Mouse (Mus musculus) c-Kit-positive CD71-positive TER-119-negative erythroid progenitor cells, embryonic 14.5 days (primary cell): ENCODE data around the gene Bri3.

Experiments
- DNase-seq: peaks from one replicate; pipeline ENCODE4 v3.0.0-alpha.2; 2013; ENCODE audit warnings: low read depth

The Bri3 gene

GRCm38 (mm10) chr5:144243901-144244487, at the start of gene Bri3:
Gene Bri3, plus strand, starts transcription at chr5:144244437.
- DNase-seq = no peak

- no peak for DNase-seq
Measured at GRCm38 (mm10) chr5:144195567-144195966, 48.7 kb upstream of the Bri3 start.

DNA sequence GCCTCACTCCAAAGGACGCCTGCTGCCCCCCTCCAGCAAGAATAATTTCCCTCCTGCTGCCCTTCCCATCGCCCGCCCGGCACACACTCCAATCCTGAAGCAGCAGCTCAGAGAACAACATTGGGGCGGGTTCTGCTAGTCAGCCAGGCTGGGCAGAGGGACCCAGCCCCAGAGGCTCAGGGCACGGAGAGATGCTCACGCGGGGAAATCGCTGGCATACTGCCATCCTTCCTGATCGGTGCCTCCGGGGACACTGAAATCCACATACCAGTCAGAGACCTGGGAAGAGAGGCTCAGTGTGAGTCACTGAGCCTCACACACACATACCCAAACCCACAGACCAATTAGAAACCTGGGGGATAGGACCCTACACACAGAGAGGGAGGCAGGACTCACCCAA, 43.6 kb upstream of the Bri3 start:
- DNase-seq = no peak

- DNase-seq = no peak
Measured at GRCm38 (mm10) chr5:144202430-144202829, 41.8 kb upstream of the Bri3 start.

DNA sequence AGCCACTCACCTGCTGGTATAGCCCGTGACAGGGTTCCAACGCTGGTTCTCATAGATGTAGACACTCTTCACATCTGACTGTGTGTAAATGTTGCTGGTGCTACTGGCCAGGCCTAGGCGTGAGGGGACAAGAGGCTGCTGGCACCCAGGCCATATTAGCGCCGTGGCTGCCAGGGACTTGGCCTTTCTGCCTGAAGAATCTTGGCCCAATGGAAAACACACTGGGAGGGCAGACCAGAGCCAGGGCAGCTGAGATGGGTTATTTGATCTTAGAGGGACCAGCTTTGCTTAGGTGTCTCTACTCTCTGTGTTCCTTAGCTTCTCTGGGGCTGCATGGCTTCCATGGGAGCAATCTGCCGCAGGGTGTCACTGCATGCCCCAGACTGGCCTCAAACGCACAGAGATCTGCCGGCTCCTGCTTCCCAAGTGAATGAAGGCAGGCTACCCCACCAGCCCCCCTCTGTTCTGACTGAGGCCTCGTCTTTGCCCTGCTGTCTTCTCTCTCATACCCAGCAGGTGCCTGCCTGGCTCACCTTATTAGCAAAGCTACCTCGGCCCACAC, 40.8 kb upstream of the Bri3 start:
- no peak for DNase-seq

DNA sequence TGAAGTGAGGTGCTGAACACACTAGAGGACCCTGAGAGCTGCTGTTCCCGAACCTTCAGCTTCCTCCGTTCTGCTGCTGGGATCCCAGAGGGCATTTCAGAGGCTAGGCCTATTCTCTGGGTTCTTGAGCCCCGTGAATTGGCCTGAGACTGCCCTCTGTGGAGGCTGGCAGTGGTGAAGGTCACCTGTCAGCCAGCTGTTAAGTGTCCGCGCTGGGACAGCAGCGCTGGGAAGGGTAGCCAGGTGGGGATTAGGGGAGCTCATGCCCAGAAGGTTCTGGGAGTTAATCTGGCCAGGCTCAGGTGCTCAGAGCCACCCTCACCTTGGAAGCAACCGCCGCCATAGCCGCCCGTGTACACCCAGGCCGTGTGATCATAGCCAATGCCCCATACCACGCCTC, 39.9 kb upstream of the Bri3 start:
- no peak for DNase-seq

DNA sequence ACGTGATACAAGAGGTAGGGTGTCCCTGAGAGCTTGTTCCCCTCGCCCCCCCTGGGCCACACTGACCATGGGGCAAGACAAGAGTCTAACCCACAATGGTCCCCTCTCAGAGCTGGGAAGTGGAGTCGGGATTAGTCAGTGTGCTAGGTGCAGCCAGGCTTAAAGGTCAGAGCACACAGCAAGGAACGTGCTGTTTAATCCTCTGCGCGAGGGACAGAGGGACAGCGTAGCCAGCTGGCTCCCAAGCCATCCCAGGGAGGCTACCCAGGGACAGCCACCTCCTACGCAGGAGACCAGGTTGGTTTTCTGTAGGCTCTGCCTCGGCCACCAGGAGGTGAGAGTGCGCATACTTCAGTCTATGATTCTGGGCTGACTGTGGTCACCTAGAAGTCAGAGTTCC, 39.3 kb upstream of the Bri3 start:
- no peak for DNase-seq

DNA sequence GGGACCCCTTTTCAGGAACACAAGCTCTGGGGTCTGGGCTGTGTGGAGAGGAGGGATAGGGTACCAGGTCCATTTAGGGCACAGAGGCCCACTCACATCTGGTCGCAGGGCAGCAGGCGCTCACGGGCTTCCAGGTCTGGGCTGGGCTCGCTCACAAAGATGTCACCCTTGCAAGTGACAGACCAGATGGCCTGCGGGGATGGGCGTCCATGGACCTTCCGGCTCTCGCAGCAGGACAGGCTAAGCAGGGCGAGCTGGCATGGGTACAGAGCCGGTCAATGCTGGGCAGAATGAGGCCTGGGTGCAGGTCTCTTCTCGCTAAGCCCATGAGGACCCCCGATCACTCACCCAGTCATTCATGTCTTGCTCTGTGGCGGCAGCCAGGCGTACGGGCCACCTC, 38.2 kb upstream of the Bri3 start:
- DNase-seq = no peak

- no peak for DNase-seq
Measured at GRCm38 (mm10) chr5:144207478-144207877, 36.8 kb upstream of the Bri3 start.

DNA sequence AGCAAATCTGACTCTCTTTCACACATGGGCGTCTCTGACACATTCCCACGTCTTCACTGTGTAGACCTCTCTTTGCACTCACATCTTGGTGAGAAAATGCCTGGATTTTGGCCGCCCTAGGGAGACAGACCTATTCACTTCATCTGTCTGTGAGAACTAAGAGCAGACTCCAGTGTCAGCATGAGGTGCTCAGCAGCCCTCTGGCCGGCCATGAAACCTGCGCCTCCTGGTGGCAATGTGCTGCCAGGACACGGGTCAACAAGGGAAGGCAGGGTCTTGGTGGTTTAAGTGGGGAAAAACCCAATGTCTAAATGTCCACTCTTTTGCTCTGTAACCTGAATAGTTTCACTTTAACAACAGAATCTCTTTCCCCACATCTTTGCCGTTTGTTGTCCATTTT, 29.8 kb upstream of the Bri3 start:
- DNase-seq = no peak

- DNase-seq = no peak
Measured at GRCm38 (mm10) chr5:144215992-144216391, 28.2 kb upstream of the Bri3 start.

DNA sequence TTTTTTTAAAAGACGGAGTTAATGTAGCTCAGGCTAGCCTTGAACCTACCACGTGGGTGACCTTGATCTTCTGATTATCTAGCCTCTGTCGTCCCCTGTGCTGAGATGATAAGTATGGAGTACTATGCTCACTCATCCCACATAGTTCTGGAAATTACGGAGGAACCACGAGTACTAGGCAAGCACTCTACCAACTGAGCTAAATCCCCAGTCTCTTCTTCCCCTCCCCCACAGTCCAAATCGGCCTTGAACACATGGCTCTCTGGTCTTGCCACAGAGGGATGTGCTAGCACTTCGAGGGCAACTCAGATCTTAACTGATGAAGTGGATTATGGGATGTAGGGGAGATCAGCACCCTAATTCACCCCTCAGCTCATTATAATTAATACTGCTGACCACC, 26.2 kb upstream of the Bri3 start:
- no peak for DNase-seq

- no peak for DNase-seq
Measured at GRCm38 (mm10) chr5:144219306-144219705, 24.9 kb upstream of the Bri3 start.

GRCm38 (mm10) chr5:144219936-144220335, 24.3 kb upstream of the Bri3 start:
- no peak for DNase-seq

DNA sequence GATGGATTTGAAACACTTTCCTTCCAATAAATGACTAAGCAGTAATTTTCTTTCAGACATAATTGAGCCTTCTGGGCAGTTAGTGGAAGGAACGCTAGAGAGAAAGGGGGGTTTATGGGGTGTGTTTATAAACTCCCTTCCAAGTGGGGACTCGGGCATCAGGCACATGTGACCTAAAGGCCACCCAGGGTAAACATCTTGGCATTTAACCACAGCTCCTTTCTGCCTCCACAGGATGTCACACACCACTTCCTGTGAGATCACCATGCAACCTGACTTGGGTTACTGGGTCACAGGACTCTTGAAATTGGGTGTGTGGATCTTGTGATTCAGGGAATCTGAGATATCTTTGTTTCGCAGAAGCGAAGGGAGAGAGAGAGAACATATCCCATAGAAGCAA, 22.9 kb upstream of the Bri3 start:
- DNase-seq = no peak

- DNase-seq = no peak
Measured at GRCm38 (mm10) chr5:144222811-144223502, 21.3 kb upstream of the Bri3 start.

GRCm38 (mm10) chr5:144223503-144223862, 20.8 kb upstream of the Bri3 start, which contains the start of gene Tecpr1:
Gene Tecpr1, minus strand, starts transcription at chr5:144223615.
- peak; percentile 89 for DNase-seq

DNA sequence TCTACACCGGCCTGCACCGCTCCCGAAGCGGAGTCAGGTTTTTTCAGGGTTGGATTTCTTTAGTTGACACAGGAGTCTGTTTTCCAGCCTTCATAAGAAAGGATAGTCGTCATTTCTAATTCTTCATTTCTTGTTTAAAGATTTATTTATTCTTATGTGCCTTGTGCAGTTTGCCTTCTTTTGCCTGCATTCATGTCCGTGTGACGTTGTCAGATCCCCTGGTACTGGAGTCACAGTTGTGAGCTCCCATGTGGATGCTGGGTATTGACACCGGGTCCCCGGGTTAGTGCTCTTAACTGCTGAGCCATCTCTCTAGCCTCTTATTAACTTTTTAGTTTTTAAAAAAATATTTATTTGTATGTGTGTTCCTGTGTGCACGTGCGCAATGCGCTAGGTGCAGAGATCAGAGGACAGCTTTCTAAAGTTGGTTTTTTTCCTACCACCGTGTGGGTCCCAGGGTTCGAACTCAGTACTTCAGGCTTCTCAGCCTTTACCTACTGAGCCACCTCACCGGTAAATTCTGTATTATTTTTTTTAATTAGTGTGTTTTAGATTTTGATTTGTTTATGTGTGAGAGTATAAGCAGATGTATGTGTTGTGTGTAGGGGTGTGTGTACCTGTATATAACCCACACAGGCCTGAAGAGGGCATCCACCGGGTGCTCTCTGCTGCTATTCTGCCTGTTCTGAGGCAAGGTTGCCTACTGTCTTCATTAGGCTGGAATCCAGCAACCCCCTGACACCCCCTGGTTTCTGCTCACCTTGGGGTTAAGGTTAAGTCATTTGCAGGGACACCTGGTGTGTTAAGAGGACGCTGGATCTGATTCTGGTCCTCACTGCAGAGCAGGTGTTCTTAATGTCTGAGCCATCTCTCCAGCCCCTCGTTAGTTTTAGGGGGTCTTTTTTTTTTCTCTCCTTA, 20.1 kb upstream of the Bri3 start:
- DNase-seq = no peak

DNA sequence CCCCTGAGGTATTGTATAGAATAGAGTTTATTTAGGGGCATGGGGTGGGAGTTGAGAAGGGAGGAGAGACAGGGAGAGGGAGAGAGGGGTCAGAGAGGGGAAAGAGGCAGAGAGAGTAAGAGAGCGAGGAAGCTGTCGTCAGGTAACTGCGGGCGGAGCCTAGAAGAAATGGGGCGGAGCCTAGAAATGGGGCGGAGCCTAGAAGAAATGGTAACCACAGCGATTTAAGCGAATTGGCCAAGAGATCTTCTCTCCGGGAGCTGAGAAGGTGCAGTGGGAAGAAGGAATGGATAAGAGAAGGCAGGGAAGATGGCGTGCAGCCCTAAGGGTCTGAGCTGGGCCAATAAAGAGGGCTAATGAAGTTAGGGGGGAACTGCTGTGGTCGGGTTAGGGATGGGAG, 18.0 kb upstream of the Bri3 start:
- DNase-seq = no peak

- no peak for DNase-seq
Measured at GRCm38 (mm10) chr5:144230216-144230615, 14.0 kb upstream of the Bri3 start.

DNA sequence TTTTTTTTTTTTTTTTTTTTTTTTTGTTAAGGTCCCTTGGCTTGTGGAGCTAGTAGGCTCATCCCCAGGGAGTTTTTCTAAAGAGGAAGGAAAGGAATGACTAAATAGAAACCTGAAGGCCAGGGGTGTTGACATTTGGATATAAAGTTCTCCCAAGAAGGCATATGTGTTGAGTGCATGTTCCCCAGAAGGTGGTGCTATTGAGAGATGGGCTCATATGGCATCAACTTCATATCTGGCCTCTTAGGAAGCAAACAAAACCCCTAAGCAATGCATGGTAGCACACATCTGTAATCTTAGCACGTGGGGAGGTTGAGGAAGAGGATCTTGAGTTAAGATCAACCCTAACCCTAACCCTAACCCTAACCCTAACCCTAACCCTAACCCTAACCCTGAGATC, 12.8 kb upstream of the Bri3 start:
- no peak for DNase-seq

DNA sequence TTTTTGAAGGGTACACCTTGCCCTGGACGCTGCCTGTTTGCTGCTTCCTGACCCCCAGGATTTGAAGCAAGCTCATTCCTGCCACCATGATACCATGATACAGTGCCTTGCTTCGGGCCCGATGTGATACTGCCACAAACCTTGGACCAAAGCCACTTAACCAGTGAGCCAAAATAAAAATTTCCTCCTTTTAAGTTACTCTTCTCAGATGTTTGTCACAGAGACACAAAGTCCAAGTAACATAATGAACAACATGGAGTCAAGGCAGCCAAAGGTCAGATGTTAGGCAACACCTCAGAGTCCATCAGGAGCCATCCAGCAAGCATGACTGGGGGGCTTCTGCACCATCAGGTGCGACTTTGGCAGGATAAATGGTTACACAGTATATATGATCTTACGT, 11.7 kb upstream of the Bri3 start:
- no peak for DNase-seq

- no peak for DNase-seq
Measured at GRCm38 (mm10) chr5:144234222-144234621, 10.0 kb upstream of the Bri3 start.
